Mouse (Mus musculus): ENCODE data around the gene Sgo2a. TPM values are rescaled to one million over a fixed set of nuclear protein-coding genes. Genes with fewer than 3 reads are reported as not detected.
"Not testable (repeated sequence)": the region's sequence is repeated elsewhere in the genome, so short reads cannot be mapped to it uniquely, and the experiment has no call there.

The Sgo2a gene
- total and polyA plus RNA-seq, 2 experiments, result 0.28 TPM; not detected in 1

DNA sequence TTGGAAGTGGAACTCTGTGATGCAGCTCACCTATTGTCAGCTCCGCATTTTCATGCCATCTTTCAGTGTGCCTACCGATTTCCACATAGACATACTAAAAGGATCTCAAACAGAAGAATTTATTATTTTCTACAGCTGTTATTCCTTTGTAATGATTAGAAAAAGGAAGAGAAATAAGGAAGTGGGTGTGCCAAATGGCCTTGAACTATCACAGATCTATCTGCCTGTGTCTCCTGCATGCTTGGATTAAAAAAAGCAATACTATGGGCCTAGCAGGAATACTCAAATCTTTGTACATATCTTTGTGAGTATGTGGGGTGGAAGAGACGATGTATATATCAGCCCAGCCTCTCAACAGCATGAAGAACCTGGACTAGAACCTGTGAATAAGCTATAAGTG, 18.9 kb upstream of the Sgo2a start:
- Histone ChIP-seq H3K4me1 (ENCODE audit: control insufficient read depth, insufficient read depth, low read length) (no peaks in the 10 kb centered on the region), H3K4me3 (ENCODE audit: insufficient read depth, low read depth, low read length) (no peak overlapping the region), H3K27me3 (ENCODE audit: control insufficient read depth, insufficient read depth, low read length) (no peaks in the 10 kb centered on the region), H3K36me3 (ENCODE audit: control insufficient read depth, insufficient read depth, low read length) (no peaks in the 10 kb centered on the region), H3K79me2 (ENCODE audit: control insufficient read depth, insufficient read depth, low read length) (no peaks in the 10 kb centered on the region), H3K9ac (ENCODE audit: low read depth, low read length) (no peak overlapping the region), H3K27ac (replicated peaks; ENCODE audit: insufficient read depth, low read depth, low read length) (no peak overlapping the region)
- TF ChIP-seq POLR2A (IDR thresholded peaks at IDR 0.05; ENCODE audit: extremely low read depth, insufficient read depth, low read length), result no peak
- no peak for TF ChIP-seq CTCF (IDR thresholded peaks at IDR 0.05; ENCODE audit: low read depth, low read length)
- WGBS, result 82% methylated on average over 3 of the region's 3 CpGs
- no peak for DNase-seq (ENCODE audit: extremely low read depth, low read depth, low spot score)

DNA sequence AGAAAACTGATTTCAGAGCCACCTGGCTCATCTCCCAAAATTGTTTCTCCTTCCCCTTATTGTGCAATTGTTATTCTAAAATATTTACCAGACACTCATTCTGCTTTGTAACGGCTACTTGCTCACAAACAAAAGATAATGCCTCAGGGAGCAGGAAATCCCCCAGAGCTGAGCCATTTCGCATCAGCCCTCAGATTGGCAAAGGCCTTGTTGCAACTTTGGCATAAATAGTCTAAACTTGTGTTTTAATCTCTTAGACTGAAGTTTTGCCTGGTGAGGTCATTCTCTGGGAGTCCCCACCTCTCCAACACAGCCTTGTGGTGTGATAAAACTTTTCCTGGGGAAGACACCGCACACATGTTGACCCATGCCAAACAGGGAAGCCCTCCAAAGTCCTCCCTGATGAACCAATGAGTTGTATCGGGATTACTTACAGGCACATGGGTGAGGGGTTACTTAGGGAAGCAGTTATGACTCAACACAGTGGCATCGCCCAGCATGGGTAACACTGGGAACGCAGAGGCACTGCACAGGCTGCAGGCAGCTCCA, 6.6 kb upstream of the Sgo2a start:
- TF ChIP-seq CTCF (IDR thresholded peaks at IDR 0.05; ENCODE audit: low read depth, low read length), result no peak
- no peak for TF ChIP-seq POLR2A (IDR thresholded peaks at IDR 0.05; ENCODE audit: extremely low read depth, insufficient read depth, low read length)
- Histone ChIP-seq H3K27me3 (ENCODE audit: control insufficient read depth, insufficient read depth, low read length) (no peaks in the 10 kb centered on the region), H3K4me3 (ENCODE audit: insufficient read depth, low read depth, low read length) (no peak overlapping the region), H3K79me2 (ENCODE audit: control insufficient read depth, insufficient read depth, low read length) (no peaks in the 10 kb centered on the region), H3K4me1 (ENCODE audit: control insufficient read depth, insufficient read depth, low read length) (peaks cover 2% of the 10 kb centered on the region), H3K36me3 (ENCODE audit: control insufficient read depth, insufficient read depth, low read length) (no peaks in the 10 kb centered on the region), H3K27ac (replicated peaks; ENCODE audit: insufficient read depth, low read depth, low read length) (no peak overlapping the region), H3K9ac (ENCODE audit: low read depth, low read length) (no peak overlapping the region; the same call in 1 of the 2 replicates)
- WGBS, result 52% methylated on average over 6 of the region's 6 CpGs
- DNase-seq (ENCODE audit: extremely low read depth, low read depth, low spot score), result peak; percentile 11

DNA sequence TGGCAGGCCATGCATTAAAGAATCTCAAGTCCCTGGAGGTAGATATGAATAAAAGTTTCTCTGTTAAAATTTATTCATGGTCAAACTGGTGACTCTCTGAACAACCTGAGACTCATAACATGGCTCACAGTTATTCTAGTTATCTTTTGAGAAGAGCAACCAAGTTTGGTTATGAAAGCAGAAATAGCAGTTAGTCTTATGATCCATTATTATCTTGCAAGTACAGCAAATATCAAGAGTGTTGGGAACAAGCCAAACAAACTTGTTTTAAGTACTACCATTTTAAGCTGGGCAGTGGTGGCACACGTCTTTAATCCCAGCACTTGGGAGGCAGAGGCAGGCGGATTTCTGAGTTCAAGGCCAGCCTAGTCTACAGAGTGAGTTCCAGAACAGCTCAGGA, 4.5 kb upstream of the Sgo2a start:
- H3K9ac ChIP-seq (ENCODE audit: low read depth, low read length), result no peak overlapping the region
- no peak overlapping the region for H3K4me3 ChIP-seq (ENCODE audit: insufficient read depth, low read depth, low read length)
- peaks cover 3% of the 10 kb centered on the region for H3K4me1 ChIP-seq (ENCODE audit: control insufficient read depth, insufficient read depth, low read length)
- TF ChIP-seq CTCF (IDR thresholded peaks at IDR 0.05; ENCODE audit: low read depth, low read length), result no peak
- no peak for TF ChIP-seq POLR2A (IDR thresholded peaks at IDR 0.05; ENCODE audit: extremely low read depth, insufficient read depth, low read length)
- H3K27me3 ChIP-seq (ENCODE audit: control insufficient read depth, insufficient read depth, low read length), result no peaks in the 10 kb centered on the region
- no peaks in the 10 kb centered on the region for H3K36me3 ChIP-seq (ENCODE audit: control insufficient read depth, insufficient read depth, low read length)
- no peak overlapping the region for H3K27ac ChIP-seq (replicated peaks; ENCODE audit: insufficient read depth, low read depth, low read length)
- DNase-seq (ENCODE audit: extremely low read depth, low read depth, low spot score), result no peak
- H3K79me2 ChIP-seq (ENCODE audit: control insufficient read depth, insufficient read depth, low read length), result no peaks in the 10 kb centered on the region
- 68% methylated on average over 2 of the region's 2 CpGs for WGBS

DNA sequence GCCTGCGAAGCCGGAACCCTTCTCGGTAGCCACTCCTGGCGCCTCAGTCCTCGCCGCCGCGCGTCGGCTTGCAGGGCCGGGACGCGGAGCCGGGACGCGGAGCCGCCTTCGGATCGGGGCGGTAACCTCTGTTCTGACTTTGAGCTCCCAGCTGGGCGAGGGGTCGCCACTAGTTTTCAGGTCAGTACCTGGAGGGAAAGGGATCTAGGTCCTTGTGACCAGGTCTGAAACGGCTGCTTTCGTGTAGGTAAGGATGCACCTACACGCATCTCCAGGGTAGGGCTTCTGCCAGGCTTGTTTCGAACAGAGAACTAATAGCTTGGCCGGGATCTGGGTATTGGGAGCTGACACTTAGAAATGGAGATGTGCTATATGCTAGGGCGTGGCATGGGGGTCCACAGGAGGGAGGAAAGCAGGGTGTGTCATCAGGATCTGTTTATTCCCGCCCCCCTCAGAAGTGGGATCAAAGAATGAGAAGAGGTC, 403 bp downstream of the Sgo2a start:
- WGBS, result under 1% methylated on average over 29 of the region's 29 CpGs
- no peaks in the 10 kb centered on the region for H3K27me3 ChIP-seq (ENCODE audit: control insufficient read depth, insufficient read depth, low read length)

DNA sequence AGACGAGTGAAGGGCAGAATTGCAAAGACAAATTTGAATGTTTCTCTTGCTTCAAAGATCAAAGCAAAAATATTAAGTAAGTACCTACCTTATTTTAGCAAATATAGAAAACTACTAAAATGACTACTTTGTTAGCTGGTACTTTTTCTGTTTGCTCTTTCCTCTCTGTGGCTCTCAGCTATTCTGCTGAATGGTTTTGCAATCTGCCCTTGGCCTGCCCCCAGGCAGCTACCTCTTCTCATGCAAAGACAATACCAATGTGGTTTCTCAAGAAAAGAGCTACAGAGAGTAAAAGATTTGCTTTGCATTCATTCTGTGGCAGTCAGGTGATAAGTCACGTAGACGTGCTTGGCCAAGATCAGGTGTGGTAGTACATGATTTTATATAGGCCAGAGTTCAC, 2.4 kb downstream of the Sgo2a start:
- Histone ChIP-seq H3K27ac (replicated peaks; ENCODE audit: insufficient read depth, low read depth, low read length) (no peak overlapping the region), H3K4me1 (ENCODE audit: control insufficient read depth, insufficient read depth, low read length) (peaks cover 4% of the 10 kb centered on the region), H3K27me3 (ENCODE audit: control insufficient read depth, insufficient read depth, low read length) (no peaks in the 10 kb centered on the region), H3K9ac (ENCODE audit: low read depth, low read length) (no peak overlapping the region), H3K4me3 (ENCODE audit: insufficient read depth, low read depth, low read length) (no peak overlapping the region), H3K36me3 (ENCODE audit: control insufficient read depth, insufficient read depth, low read length) (no peaks in the 10 kb centered on the region), H3K79me2 (ENCODE audit: control insufficient read depth, insufficient read depth, low read length) (no peaks in the 10 kb centered on the region)
- TF ChIP-seq POLR2A (IDR thresholded peaks at IDR 0.05; ENCODE audit: extremely low read depth, insufficient read depth, low read length) (no peak), CTCF (IDR thresholded peaks at IDR 0.05; ENCODE audit: low read depth, low read length) (no peak)
- DNase-seq (ENCODE audit: extremely low read depth, low read depth, low spot score), result no peak
- 67% methylated on average over 3 of the region's 3 CpGs for WGBS

More for the DNA sequence above, 403 bp downstream of the Sgo2a start:
- Histone ChIP-seq H3K4me1 (ENCODE audit: control insufficient read depth, insufficient read depth, low read length) (peaks cover 4% of the 10 kb centered on the region), H3K36me3 (ENCODE audit: control insufficient read depth, insufficient read depth, low read length) (no peaks in the 10 kb centered on the region), H3K27ac (replicated peaks; ENCODE audit: insufficient read depth, low read depth, low read length) (no peak overlapping the region), H3K4me3 (ENCODE audit: insufficient read depth, low read depth, low read length) (peak overlapping the region; percentile 88), H3K9ac (ENCODE audit: low read depth, low read length) (peak overlapping the region; percentile 75), H3K79me2 (ENCODE audit: control insufficient read depth, insufficient read depth, low read length) (no peaks in the 10 kb centered on the region)
- DNase-seq (ENCODE audit: extremely low read depth, low read depth, low spot score), result no peak
- TF ChIP-seq CTCF (IDR thresholded peaks at IDR 0.05; ENCODE audit: low read depth, low read length) (no peak), POLR2A (IDR thresholded peaks at IDR 0.05; ENCODE audit: extremely low read depth, insufficient read depth, low read length) (no peak)

DNA sequence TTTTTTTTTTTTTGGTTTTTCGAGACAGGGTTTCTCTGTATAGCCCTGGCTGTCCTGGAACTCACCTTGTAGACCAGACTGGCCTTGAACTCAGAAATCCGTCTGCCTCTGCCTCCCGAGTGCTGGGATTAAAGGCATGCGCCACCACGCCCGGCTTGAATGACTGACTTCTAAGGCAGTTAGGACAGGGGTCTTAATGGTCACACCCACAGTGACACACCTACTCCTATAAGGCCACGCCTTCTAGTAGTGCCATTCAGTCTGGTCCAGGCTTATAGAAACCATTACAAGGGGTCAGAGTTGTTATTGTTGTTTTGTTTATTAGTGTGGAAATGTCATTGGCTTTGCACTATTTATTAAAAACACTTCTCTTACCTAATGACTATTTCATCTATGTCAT, 10.6 kb downstream of the Sgo2a start:
- not testable (repeated sequence) for H3K4me3 ChIP-seq (ENCODE audit: insufficient read depth, low read depth, low read length); H3K79me2 ChIP-seq (ENCODE audit: control insufficient read depth, insufficient read depth, low read length); DNase-seq (ENCODE audit: extremely low read depth, low read depth, low spot score); H3K4me1 ChIP-seq (ENCODE audit: control insufficient read depth, insufficient read depth, low read length); H3K27ac ChIP-seq (replicated peaks; ENCODE audit: insufficient read depth, low read depth, low read length); H3K36me3 ChIP-seq (ENCODE audit: control insufficient read depth, insufficient read depth, low read length); H3K27me3 ChIP-seq (ENCODE audit: control insufficient read depth, insufficient read depth, low read length); H3K9ac ChIP-seq (ENCODE audit: low read depth, low read length)
- WGBS, result 98% methylated on average over 6 of the region's 7 CpGs
